Mouse (Mus musculus) CD4-positive, CD25-positive, alpha-beta regulatory T cell, adult 4 months (primary cell): ENCODE measurements around the gene Trub2. TPM values are rescaled to one million over a fixed set of nuclear protein-coding genes. Genes with fewer than 3 reads are reported as not detected.

Experiments used
- ATAC-seq: one replicate; pipeline ENCODE4 v1.8.0; 2017
- polyA plus RNA-seq, 2 experiments: library from polyadenylated mRNA; unstranded; fragments of 100-300 nt; shearing (Covaris generic); gene quantifications; one replicate each; pipeline ENCODE4 v1.2.1; 2017

Trub2 gene
- polyA plus RNA-seq, 2 experiments from 2014 or later: 20.3 to 34.2 TPM

DNA sequence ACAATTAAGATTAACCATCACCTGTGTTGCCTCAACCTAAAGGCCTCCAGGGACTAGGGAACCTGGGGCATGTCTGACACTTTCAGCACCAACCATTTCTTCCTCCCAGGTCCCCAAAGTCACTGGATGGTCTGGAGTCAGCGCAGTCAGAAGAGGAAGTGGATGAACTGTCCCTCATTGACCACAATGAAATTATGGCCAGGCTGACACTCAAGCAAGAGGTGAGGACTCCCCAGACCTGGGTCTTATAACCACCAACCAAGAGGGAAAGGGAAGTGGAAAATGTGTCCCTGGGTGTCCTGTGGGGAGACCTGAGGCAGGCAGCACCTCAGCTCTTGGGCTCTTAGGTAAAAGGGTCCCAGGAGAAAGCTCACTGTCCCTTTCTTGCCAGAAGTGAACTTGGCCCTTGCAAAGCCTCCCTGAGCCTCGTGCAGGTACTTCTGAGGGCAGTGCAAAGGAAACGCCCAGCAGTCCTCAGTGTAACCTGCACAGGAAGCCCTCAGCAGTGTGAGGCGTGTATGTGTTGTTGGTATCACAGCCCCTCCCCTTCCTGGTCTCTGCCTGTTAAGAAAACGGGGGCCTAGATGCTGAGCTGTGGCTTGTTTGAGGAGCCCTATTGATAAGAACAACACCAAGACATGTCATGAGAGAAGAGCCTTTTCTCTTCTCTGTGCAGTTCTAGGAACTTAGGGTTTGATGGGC is 63.5 kb downstream of the Trub2 start:
- ATAC-seq: peak; percentile 93

DNA sequence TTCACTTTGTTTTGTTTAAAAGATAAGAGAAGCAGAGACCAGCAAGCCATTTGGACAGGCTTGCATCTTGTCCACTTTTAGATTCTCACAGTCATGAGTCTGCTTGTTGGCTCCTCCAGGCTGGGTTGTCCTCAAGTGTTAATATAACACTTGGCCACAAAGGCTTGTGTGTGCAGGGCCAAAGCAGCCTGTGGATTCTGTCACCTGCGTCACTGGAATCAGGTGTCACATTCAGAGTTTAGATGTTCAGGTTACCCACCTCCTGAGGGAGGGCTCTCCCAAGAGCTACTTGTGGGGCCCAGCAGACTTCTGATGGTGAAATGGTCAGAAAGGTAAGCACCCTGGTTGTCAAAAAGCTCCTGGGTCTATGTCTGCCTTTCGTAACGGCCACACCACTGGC is 65.2 kb downstream of the Trub2 start:
- no peak for ATAC-seq

DNA sequence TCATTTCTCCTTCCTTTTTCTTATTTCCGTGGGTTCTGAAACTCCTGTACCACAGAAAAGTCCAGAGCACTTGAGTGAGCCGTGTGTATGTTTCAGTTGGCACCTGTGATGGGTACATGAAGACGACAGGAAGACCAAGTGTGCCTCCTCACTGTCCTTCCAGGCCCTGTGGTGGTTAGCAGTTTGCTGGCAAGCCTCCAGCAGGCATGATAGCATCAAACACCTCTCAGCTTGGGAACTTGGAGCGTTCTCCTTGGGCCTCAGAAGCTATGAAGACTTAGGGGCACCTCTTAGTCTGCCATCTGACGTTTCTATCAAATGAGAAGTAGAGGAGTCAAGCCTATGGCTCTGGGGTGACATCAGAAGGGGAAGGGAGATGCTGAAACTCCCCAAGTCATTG is 69.7 kb downstream of the Trub2 start:
- no peak for ATAC-seq

DNA sequence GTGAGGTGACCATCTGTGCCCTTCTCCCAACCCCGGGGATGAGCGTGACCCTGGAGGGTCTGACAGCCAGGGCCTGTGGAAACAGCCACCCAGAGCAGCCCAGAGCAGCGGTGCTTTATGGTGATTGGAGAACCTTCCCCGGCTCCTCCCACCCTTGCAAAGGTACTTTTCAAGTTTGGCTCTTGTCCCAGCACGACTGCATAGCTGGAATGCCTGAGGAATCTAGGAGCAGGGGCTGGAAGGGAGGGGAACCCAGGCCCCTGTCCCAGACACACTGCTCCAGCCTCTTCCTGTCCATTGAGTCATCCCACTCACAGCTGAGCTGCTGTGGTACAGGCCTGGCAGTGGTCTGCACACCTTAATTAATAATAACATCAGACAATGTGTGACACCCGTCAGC is 71.6 kb downstream of the Trub2 start:
- ATAC-seq: no peak

DNA sequence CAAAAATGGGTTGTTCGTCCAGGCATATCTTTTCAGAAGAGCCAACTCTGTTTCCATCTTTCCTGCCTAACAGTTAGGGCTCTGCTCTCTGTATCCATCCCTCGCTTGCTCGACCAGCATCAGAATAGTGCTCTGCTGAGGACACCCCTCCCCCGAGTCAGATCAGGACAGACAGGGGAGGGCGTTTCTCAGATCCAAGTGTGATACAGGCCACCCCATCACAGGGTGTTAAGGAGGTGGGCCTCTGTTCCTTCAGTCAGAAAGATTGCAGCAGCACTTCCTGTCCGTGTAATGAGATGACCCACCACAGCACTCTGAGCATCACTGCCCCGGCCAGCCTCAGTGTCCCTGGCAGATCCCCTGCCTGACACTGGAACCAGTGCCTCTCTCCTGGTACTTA is 72.2 kb downstream of the Trub2 start:
- ATAC-seq: no peak

DNA sequence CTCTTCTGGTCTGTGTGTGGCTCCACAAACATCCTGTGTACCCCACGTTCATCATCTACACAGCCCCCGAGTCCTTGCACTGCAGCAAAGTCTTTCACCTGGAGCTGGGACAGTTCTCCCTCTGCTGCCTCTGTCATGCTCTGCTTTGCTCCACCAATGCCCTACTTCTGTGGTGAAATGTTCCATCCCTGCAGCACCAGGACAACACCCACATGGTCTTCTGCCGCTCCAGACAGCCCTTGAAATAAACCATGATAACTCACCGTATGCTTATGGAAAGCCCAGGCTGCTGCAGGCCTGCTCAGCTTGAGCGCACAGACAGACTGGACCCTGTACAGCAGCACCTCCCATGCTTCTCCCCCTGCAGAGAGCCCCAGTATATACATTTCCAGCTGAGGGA is 74.2 kb downstream of the Trub2 start:
- no peak for ATAC-seq

DNA sequence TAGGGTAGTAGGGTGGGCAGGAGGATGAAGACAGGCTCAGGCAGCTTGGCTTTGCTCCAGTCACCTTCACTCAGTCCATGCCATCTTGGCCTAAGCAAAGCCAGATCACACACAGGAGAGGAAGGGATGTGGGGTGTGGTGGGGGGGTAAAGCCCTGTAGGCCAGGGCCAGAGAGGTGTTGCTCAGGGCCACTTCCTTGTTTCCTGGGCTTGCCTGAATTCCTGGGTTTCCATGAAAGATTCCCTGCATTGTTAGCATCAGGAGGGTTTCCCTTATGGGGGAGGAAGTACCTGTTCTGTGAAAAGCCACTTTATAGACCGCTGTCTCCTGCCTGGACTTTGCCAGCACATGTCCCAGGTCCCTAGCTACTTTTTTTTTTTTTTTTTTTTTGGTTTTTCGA is 74.8 kb downstream of the Trub2 start:
- no peak for ATAC-seq

DNA sequence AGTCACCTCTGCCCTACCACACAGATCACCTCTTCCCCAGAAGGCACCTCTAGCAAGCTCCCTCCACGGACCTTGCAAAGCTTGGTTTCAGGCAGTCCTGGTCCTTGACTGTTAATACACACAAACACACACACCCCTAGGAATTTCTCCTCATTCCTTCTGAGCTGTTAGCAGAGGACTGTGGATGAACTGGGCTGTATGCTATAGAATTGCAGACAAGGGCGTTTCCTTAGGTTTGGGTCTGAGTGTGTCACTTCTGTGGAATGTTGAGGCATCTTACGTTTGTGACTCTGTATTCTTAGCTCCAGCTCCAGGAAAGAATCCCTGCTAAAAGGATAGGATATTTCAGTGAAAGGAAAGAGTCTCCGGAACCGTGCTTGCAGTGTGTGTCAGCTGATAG is 76.4 kb downstream of the Trub2 start:
- ATAC-seq: no peak

Other genes starting within 250 kb of the Trub2 start
- gene Rapgef1, start 168.8 kb downstream of the Trub2 start, polyA plus RNA-seq: 10 to 100 TPM; 28.7 to 35.9 TPM
- gene Gm13420, start 36.8 kb downstream of the Trub2 start, polyA plus RNA-seq: under 1 TPM in 1 of 2 experiments, not detected in 1; 0.30 TPM
- gene Gm13547, start 29.2 kb downstream of the Trub2 start, polyA plus RNA-seq: not detected
- gene Coq4, start 1.0 kb downstream of the Trub2 start, polyA plus RNA-seq: 10 to 100 TPM in 1 of 2 experiments, 1 to 10 TPM in 1; 5.0 to 11.6 TPM
- gene Slc27a4, start 14.1 kb upstream of the Trub2 start, polyA plus RNA-seq: 1 to 10 TPM; 1.1 to 1.8 TPM
- gene Urm1, start 31.6 kb upstream of the Trub2 start, polyA plus RNA-seq: 10 to 100 TPM; 21.1 to 25.3 TPM
- under 1 TPM; 0.20 to 0.87 TPM for gene Cercam, start 80.7 kb upstream of the Trub2 start, polyA plus RNA-seq
- 10 to 100 TPM; 47.1 to 62.9 TPM for gene Odf2, start 100.7 kb upstream of the Trub2 start, polyA plus RNA-seq
- 10 to 100 TPM; 61.6 to 82.4 TPM for gene Gle1, start 146.9 kb upstream of the Trub2 start, polyA plus RNA-seq
- gene Sptan1, start 177.1 kb upstream of the Trub2 start, polyA plus RNA-seq: 100 to 1,000 TPM in 1 of 2 experiments, 10 to 100 TPM in 1; 70.4 to 103 TPM